Mouse (Mus musculus): ENCODE measurements around the gene Mesp1.
"Not testable (repeated sequence)": the region's sequence is repeated elsewhere in the genome, so short reads cannot be mapped to it uniquely, and the experiment has no call there.

Mesp1 gene

DNA sequence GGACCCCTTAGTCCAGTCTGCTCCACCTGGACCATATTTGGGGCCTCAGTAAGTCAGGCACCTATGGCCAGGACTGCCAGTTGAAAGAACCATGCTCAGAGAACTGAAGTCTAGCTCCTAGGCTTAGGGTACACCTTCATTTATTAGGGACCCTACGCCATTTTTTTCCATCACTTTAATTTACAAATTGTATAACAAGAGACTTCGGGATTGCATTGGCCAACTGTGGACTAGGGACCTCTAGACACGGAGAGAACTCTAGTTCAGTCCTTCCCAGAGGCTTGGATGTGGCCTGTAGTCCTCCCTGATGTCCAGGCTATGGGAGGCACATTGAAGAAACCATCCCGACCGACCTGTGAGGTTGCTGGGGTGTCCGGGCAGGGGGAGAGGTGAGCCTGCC lies at the start of gene Mesp1:
Mesp1 (minus strand) TSS at position 101 of the 400 bp plus-strand sequence.
- no peak for DNase-seq

DNA sequence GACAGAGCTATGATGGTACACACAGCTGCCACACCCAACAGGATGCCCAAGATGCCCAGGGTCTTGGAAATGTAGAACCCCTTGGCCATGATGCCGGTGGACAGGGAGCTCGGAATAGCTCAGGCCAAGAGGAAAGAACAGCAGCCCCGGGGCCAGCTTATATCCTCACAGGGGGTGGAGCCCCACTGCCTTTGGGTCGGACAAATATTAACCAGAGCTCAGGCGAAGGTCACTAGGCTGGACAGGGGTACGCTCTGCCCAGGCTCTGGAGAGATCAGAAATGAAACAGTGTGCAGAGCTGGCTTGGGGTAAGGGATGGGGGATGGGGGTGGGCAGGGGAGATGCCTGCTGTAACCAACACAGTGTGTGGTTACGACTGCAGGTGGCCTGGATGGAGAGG lies 48.6 kb upstream of the Mesp1 start:
- DNase-seq = peak; percentile 89

DNA sequence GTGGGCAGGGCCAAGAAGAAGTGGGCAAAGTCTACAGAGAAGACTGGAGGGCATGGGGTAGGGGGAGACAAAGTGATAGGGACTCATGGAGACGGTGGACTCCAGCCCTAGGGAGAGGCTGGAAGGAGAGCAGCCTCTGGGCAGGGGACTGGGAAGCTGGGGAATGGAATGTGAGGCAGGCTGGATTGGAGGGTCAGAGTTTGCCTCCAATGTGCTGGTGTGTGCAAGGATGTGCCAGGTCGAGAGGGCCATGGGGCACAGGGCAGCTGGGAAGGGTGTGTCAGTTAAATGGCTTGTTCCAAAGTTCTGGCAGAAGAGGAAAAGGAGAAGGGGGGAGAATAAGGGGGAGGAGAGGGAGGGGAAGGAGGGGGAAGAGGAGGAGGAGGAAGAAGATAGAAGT lies 43.7 kb upstream of the Mesp1 start:
- DNase-seq = peak; percentile 90

DNA sequence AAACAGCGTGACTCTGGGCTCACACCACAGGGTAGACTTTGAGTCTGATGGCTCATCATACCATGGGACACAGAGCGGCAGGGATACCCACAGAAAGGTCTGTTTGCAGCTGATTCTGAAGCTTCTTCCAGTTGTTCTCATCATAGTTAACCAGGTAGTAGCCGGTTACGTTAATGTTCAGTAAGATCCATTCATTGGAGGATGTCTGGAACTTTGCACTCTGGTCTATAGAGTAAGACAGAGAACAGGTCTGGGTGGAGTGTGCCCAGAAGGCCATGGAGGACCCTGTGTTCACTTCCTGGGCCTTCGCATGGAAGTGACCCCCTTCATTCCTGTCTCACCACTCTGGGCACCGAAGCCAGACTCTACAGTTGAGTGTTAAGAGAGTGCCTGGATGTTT lies 41.6 kb upstream of the Mesp1 start:
- peak; percentile 62 for DNase-seq

DNA sequence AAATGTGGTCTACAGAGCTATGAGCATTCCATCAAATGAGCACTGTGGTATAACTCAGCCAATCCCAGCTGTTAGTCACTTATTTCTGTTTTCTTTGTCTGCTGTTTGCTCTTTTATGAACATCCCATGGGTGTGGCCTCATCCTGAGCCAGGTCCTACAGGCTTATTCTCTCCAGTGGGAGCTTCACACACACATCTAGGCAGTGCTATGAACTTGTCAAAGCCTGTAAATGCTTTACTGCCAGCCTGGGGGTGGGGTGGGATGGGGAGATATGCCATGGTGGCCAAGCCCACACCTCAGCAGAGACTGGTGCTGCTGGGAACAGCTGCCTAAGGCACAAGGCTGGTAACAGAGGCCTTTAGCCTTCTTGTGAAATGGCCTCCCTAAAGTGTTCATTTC lies 39.4 kb upstream of the Mesp1 start:
- DNase-seq = no peak

DNA sequence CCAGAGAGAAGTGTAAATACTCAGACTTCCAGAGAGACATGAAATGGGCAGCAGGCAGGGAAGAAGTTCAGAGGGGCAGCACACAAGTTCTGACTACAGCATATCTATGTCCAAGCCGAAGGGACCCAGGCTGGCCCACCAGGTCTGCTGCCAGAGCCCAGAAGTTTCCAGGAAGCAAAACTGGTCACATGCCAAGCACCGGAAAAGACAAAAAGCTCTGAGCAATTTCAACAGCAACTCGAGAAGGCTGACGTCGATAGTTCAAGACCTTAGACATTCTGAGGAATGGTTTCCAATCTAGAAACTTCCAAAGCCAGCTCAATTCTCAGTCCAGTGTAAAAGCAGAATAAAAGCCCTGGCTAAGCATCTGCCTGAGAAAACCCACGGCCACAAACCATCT lies 38.0 kb upstream of the Mesp1 start:
- DNase-seq = peak; percentile 55

DNA sequence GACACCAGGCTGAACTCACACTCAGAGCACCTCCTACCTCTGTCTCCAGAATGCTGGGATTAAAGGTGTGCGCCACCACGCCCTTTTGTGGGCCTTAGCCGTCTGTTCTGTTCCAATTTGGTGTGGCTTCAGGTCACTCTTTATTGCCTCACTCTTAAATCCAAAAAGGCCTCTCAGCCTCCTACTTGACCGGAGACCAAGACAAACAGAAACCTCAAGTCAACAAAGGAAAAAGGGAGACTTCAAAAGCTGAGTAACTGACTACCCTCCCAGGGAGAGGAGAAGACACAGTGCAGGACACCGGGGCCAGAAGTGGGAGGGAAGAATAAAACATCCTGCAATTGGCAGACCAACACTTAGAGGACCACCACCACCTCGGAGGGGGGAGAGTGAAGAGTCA lies 37.6 kb upstream of the Mesp1 start:
- no peak for DNase-seq

DNA sequence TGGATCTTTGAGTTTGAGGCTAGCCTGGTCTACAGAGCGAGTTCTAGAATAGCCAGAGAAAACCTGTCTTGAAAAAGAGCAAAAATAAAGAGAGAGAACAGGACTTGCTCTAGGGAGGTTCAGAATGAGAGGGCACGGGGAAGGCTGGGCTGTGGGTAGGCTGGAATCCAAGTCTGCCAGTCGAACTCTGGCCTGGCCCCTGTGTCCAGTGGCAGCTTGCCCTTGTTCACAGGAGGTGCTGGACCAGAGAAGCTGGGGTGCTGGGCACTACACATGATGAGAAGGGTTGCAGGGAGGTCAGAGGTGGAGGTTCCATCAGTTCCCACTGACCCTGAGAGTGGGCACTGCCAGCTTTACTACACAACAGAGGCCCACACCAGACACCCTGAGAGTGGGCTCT lies 34.8 kb upstream of the Mesp1 start:
- peak; percentile 85 for DNase-seq

DNA sequence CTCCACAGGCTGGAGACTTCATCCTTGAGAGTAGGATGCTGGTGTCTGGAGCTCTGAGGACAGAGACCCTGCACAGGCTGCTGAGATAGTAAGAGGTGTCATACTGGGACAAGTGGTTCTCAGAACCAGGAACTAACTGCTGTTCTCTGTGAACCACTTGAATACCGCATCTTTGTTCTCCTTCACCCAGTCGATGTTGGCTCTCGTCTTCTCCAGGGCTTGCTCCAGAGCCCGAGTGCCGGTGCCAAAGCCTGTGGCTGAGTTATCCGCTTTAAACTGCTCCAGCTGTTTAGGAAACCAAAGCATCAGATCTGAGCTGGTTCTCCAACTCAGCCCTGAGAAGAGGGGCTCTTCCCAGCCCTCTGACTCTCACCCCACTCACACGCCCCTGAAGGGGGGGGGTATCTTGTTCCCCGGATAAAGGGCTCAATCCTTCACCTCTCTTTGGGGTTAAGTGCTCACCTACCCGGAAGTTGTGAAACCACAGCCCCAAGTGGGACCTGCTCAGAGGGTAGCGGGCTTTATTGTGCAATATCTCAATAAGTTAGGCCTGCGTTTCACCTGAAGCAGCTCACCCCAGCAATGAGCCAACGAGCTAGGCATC lies 28.6 kb upstream of the Mesp1 start:
- no peak for DNase-seq

DNA sequence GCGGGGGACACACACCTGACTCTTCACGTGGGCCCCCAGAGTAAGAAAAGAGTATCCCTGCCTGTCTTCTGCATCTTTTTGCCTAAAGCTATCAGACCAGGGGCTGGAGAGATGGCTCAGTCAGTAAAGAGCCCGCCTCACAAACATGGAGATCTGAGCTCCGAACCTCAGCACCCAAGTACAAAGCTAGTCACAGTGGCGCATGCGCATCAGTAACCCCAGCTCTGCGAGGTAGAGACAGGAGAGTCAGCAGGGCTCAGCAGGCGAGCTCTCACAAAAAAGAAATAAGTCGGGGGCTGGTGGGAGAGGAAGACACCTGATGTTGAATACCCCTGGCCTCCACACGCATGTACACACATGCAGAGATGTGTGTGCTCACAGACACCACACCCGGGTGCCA lies 26.4 kb upstream of the Mesp1 start:
- DNase-seq = no peak

DNA sequence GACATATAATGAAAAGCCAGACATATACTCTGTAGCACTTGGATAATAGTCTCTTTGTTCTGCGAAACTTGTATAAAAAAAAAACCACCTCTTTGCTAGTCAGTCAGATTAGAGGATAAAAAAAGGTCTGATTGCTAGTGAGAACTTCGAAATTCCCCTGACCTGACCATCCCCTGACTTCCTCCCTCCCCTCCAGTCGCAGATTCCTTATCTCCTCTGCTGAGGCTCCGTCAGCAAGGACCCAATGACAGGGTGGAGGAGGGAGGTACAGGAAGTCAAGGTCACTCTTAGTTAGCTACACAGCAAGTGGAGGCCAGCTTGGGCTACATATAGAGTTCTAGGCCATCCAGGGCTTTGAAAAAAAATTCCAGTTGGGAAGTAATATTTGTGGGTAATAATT lies 25.9 kb upstream of the Mesp1 start:
- no peak for DNase-seq

DNA sequence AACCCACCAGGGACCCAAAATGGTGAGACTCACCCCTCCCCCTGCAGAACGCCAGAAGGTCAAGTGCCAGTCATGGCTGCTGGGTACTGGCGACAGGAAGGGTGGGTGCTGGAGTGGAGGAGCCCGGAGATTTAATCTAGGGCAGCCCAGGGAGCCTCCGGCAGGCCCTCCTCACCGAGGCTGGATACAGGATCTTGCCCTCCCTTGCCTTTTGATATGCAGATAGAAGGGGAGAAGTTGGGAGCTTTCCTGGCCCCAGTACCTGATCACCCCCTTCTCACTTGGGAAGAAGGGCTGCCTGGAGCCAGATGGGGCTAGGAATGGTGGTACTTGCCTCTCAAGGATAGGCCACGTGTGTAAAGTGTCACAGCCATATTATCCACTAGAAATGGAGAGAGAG lies 24.7 kb upstream of the Mesp1 start:
- no peak for DNase-seq

DNA sequence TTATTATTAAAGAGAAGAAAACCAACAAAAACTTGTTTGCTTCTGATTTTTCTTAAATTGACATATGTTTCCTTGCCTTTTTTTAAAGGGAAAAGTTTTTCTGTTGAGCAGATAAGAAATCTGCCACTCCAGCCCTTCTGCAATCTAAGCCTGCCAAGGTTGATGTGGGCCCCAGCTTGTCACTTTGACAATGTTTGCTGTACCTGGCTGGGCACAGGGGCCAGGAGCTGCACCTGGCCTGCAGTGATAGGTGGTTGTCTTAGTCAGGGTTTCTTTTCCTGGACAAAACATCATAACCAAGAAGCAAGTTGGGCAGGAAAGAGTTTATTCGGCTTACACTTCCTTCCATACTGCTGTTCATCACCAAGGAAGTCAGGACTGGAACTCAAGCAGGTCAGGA lies 19.8 kb upstream of the Mesp1 start:
- no peak for DNase-seq

DNA sequence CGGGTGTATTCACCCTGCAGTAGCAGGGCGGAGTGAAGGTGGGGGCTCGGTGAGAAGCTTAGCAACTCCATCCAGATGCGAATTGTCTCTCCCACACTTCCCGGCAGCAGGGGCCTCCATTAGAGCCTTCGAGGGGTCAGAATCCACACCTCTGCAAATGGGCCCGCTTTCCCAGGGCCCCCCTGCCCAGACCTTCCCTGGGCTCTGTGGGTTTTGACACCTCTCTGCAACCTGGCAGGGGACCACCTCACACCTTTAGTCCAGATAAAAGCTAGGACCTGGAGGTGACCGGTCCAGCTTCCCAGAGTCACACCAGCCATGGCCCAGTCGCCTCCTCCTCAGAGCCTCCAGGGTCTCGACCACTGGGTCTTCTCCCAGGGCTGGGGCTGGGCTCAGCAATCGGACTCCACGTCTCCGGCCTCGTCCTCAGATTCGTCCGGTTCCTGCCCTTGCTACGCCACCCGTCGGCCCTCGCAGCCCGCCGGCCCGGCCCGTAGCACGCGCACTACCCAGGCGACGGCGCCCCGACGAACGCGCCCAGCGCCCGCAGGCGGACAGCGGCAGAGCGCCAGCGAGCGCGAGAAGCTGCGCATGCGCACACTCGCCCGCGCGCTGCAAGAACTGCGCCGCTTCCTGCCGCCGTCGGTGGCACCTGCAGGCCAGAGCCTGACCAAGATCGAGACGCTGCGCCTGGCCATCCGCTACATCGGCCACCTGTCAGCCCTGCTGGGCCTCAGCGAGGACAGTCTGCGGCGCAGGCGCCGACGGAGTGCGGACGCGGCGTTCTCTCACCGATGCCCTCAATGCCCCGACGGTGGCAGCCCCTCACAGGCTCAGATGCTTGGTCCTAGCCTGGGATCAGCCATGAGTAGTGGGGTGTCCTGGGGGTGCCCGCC lies 17.3 kb upstream of the Mesp1 start, which contains the start of gene Mesp2:
Mesp2 (plus strand) TSS at position 117 of the 896 bp plus-strand sequence.
- DNase-seq = peak; percentile 67

DNA sequence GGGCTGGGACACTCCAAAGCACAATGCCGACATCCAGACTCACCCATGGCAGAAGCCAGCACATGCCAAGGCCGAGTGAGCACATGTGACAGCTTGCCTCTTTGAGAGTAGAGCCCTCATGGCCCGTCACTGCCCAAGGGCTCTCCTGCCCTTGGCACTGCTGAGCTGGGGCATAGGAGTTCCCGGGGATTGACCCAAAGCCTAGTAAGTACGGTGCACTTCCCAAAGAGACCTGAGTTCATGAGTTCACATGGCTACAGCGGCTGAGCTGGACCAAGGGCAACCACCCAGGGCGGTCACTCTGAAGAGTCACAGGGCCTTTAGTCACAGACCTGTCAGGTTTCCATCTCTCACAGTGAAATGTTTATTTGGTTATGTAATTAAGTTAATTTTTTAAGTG lies 15.0 kb upstream of the Mesp1 start:
- peak; percentile 45 for DNase-seq

DNA sequence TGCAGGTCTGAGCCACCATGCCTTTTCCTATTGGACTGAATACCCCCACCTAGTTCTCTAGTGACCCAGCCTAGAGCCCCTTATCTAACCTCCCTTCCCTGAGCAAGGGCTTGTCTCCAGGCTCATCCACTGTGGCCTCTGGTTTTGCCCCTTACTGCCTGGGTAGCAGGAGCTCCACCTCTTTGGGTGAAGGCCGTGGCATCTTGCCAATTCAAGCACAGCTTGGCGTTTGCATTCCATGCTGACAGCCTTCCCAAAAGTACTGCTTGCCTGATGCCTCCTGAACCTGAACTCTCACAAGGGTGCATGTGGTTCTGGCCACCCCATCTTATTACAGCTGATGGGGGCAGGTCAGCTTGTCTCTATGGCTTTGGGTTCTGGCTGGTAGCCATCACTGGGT lies 10.3 kb upstream of the Mesp1 start:
- DNase-seq = peak; percentile 42

DNA sequence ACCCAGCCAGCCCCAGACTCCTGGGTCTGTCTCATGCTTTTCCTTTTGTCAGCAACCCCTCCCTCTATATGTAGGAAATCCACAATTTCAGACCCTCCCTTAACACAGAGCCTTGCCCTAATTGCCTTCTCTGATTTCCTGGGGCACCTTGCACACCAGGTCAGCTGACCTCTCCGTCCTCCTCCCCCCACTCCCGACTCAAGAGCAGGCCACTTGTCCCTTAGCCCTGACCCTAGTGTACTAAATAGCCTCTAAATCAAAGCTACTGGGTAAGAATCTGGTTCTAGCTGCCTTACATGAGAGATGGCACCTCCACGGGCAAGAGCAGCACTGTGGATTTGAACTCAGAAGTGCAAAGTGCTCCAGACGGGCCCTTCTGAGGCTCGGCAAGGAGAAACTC lies 8.4 kb upstream of the Mesp1 start:
- no peak for DNase-seq

DNA sequence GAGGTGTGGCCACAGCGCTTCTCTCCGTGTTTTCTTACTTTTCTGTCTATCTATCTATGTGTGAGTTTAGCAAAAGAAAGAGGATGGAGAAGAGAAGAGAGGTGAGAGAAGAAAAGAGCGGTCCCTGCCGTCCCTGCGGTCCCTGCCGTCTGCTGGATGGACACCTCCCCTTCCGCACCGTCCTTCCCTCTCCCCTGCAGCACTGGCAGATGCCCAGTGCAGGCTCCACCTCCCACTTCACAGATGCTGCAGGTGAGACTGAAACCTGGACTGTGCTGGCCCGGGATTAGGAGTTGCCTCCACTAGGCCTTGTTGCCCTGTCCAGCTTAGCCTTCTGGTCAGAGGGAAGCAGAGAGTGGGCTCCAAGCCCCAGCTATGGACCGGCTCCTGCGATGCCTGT lies 7.8 kb upstream of the Mesp1 start:
- no peak for DNase-seq

DNA sequence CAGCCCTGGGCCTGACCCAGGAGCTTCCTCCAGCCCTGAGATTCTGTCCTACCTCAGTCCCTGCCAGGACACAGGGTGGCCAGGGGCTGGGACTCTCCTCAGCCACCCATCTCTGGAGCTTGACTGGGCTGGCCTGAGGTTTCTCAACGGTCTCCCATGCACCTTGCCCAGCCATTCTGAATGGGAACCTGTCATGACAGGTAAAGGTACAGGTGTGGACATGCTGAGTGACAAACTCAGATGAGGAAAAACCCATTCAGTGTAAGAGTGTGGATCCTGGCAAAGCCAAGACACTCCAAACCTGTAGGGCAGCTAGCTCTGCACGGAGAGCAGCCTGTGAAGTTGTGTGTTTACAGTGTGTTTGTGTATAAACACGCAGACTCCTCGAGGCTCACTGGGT lies 6.7 kb upstream of the Mesp1 start:
- DNase-seq = no peak

DNA sequence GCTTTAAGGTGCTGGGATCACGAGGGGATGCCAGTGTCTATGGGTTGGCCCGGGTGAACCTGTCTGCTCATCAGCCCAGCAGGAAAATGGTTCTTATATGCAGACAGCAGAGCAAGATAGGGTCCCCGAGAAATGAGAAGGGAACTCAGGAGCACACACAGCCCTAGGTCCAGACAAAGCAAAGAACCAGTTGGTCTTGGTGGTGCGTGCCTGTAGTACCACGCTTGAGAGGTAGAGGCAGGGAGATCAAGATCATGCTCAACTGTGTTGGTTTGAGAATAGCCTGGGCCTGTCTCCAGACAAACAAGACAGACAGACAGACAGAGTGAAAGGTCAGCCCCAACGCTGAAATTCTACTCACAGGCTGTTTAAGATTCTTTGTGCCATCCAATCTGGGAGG lies 5.9 kb upstream of the Mesp1 start:
- no peak for DNase-seq

DNA sequence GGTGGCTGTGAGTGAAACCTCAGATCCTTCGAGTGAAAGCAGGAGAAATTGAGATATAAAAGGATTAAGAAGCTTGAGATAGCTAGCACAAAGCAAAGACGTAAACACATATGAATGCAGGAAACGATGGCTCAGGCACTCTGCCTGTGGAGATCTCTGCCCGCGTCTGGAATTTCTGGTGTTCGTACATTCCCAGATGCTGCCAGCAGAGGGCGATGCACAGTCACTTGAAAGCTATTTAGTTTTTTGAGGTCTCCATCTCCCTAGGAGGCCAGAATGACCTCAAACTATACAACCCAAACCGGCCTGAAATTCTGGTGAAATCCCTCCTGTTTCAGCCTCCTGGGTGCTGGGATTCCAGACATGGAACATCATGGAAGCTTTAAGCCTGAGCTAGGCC lies 5.5 kb upstream of the Mesp1 start:
- peak; percentile 88 for DNase-seq

DNA sequence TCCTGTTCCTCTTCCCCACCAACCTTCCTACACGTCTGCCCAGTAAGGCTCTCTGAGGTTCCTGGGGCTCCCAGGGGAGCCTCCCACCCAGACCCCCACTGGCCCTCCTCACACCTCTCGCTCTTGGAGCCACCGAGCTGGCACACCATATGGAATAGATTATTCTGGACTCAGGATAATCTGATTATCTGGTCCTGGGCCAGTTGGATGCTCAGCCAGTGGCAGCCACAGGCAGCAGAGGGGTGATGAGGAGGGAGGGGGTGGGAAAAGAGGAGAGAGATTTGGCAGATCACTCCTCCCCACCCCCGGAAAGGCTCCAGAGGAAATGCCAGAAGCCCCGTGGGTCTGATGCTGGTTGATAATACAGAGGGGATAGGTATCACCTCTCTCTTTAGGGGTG lies 5.0 kb upstream of the Mesp1 start:
- no peak for DNase-seq

DNA sequence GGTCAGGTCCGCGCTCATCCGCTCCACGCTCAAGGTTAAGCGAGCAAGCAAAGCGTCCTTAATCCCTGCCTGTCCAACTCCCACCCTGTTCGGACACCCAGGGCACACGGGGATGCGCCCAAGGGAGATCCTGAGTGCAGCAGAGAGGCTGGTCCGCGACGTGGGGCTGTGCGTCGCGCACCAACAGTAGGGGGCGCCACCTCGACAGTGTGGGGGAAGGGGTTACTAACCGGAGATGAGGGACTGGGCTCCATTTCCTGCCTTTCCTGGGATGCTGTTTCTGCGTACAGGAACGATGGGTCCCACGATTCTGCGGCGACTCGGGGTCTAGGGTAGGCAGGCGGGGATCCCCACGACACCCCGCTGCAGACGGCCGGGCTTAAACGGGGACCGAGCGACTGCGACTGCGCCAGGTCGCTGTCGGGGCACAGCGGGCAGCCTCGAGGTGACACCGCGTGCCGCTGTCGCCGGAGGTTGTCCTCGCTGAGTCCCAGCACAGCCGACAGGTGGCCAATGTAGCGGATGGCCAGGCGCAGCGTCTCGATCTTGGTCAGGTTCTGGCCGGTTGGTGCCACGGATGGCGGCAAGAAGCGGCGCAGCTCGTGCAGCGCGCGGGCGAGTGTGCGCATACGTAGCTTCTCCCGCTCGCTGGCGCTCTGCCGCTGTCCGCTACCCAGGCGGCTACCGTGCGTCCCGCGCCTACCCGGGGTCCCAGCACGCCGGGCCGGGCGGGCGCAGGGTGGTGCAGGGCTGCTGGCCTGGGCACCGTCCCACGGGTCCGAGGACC lies 760 bp downstream of the Mesp1 start:
- DNase-seq = no peak

DNA sequence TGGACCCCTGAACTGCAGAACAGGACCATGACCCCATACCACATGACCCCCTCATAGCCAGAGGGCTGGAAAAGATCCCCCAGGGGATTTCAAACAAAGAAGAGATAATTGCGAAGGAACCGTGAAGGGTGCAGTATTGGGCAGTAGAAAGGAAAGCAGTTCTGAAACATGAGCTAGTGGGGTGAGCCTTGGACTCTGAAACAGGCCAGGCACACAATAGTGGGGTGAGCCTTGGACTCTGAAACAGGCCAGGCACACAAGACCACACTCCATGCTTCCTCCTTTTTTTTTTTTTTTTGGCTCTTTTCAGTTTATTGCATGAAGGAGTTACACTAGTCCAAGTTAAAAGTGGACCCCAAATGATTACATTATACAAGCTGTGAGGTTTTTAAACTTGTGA lies 3.8 kb downstream of the Mesp1 start:
- DNase-seq = not testable (repeated sequence)

Data from kidney, adult 9 months (tissue).